Mouse (Mus musculus): Measurements from ENCODE around the gene Immp2l. TPM values are rescaled to one million over a fixed set of nuclear protein-coding genes. Genes with fewer than 3 reads are reported as not detected.

The Immp2l gene
- polyA plus RNA-seq, 1 experiment, result 9.6 TPM

GRCm38 (mm10) chr12:41109011-41109410, 85.1 kb downstream of the Immp2l start:
- Histone ChIP-seq H3K4me3 (no peak overlapping the region), H3K36me3 (ENCODE audit: control insufficient read depth, insufficient read depth) (no peaks in the 10 kb centered on the region), H3K27me3 (ENCODE audit: control insufficient read depth, insufficient read depth, insufficient read length) (no peaks in the 10 kb centered on the region), H3K79me2 (ENCODE audit: control insufficient read depth, insufficient read depth) (no peaks in the 10 kb centered on the region), H3ac (ENCODE audit: control insufficient read depth, insufficient read length) (no peak overlapping the region), H3K4me2 (ENCODE audit: low read depth) (no peak overlapping the region)
- TF ChIP-seq E2F4 (IDR thresholded peaks at IDR 0.05; ENCODE audit: insufficient read depth) (no peak), USF1 (IDR thresholded peaks at IDR 0.05; ENCODE audit: low read depth) (no peak), TCF12 (IDR thresholded peaks at IDR 0.05; ENCODE audit: insufficient read depth, poor library complexity, severe bottlenecking) (no peak), MAX (IDR thresholded peaks at IDR 0.05; ENCODE audit: low read depth) (no peak), CEBPB (IDR thresholded peaks at IDR 0.05; ENCODE audit: insufficient read depth, poor library complexity, severe bottlenecking) (no peak), POLR2AphosphoS2 (IDR thresholded peaks at IDR 0.05; ENCODE audit: insufficient read length, low read depth) (no peak), POLR2A (IDR thresholded peaks at IDR 0.05; ENCODE audit: insufficient read length, low read depth) (no peak), MYOD1 (IDR thresholded peaks at IDR 0.05; ENCODE audit: control insufficient read depth in 1 of 3, insufficient read length in 2 of 3, low read depth in 2 of 3) (no peak), REST (IDR thresholded peaks at IDR 0.05; ENCODE audit: insufficient read depth, insufficient read length) (no peak), SRF (IDR thresholded peaks at IDR 0.05; ENCODE audit: control insufficient read depth, insufficient read length, low read depth) (no peak), MYOG (IDR thresholded peaks at IDR 0.05; ENCODE audit: control insufficient read depth in 1 of 3, insufficient read depth in 1 of 3, insufficient read length in 2 of 3, low read depth in 2 of 3) (no peak), TCF3 (IDR thresholded peaks at IDR 0.05; ENCODE audit: insufficient read length, low read depth) (no peak)

GRCm38 (mm10) chr12:41111456-41111855, 87.6 kb downstream of the Immp2l start:
- H3K27me3 ChIP-seq (ENCODE audit: control insufficient read depth, insufficient read depth, insufficient read length), result no peaks in the 10 kb centered on the region
- H3ac ChIP-seq (ENCODE audit: control insufficient read depth, insufficient read length), result no peak overlapping the region
- H3K4me3 ChIP-seq, result no peak overlapping the region
- H3K36me3 ChIP-seq (ENCODE audit: control insufficient read depth, insufficient read depth), result no peaks in the 10 kb centered on the region
- no peaks in the 10 kb centered on the region for H3K79me2 ChIP-seq (ENCODE audit: control insufficient read depth, insufficient read depth)
- H3K4me2 ChIP-seq (ENCODE audit: low read depth), result no peak overlapping the region
- no peak for TF ChIP-seq MYOG (IDR thresholded peaks at IDR 0.05; ENCODE audit: control insufficient read depth in 1 of 3, insufficient read depth in 1 of 3, insufficient read length in 2 of 3, low read depth in 2 of 3)
- no peak for TF ChIP-seq POLR2A (IDR thresholded peaks at IDR 0.05; ENCODE audit: insufficient read length, low read depth)
- no peak for TF ChIP-seq POLR2AphosphoS2 (IDR thresholded peaks at IDR 0.05; ENCODE audit: insufficient read length, low read depth)
- TF ChIP-seq SRF (IDR thresholded peaks at IDR 0.05; ENCODE audit: control insufficient read depth, insufficient read length, low read depth), result no peak
- TF ChIP-seq TCF3 (IDR thresholded peaks at IDR 0.05; ENCODE audit: insufficient read length, low read depth), result no peak
- TF ChIP-seq E2F4 (IDR thresholded peaks at IDR 0.05; ENCODE audit: insufficient read depth), result no peak
- TF ChIP-seq TCF12 (IDR thresholded peaks at IDR 0.05; ENCODE audit: insufficient read depth, poor library complexity, severe bottlenecking), result no peak
- TF ChIP-seq USF1 (IDR thresholded peaks at IDR 0.05; ENCODE audit: low read depth), result no peak
- TF ChIP-seq MAX (IDR thresholded peaks at IDR 0.05; ENCODE audit: low read depth), result no peak
- no peak for TF ChIP-seq REST (IDR thresholded peaks at IDR 0.05; ENCODE audit: insufficient read depth, insufficient read length)
- no peak for TF ChIP-seq MYOD1 (IDR thresholded peaks at IDR 0.05; ENCODE audit: control insufficient read depth in 1 of 3, insufficient read length in 2 of 3, low read depth in 2 of 3)
- no peak for TF ChIP-seq CEBPB (IDR thresholded peaks at IDR 0.05; ENCODE audit: insufficient read depth, poor library complexity, severe bottlenecking)

- no peak overlapping the region for H3ac ChIP-seq (ENCODE audit: control insufficient read depth, insufficient read length)
- no peak overlapping the region for H3K4me3 ChIP-seq
- no peaks in the 10 kb centered on the region for H3K79me2 ChIP-seq (ENCODE audit: control insufficient read depth, insufficient read depth)
- H3K36me3 ChIP-seq (ENCODE audit: control insufficient read depth, insufficient read depth), result no peaks in the 10 kb centered on the region
- TF ChIP-seq MAX (IDR thresholded peaks at IDR 0.05; ENCODE audit: low read depth), result no peak
- TF ChIP-seq REST (IDR thresholded peaks at IDR 0.05; ENCODE audit: insufficient read depth, insufficient read length), result no peak
- no peak for TF ChIP-seq MYOG (IDR thresholded peaks at IDR 0.05; ENCODE audit: control insufficient read depth in 1 of 3, insufficient read depth in 1 of 3, insufficient read length in 2 of 3, low read depth in 2 of 3)
- TF ChIP-seq TCF3 (IDR thresholded peaks at IDR 0.05; ENCODE audit: insufficient read length, low read depth), result no peak
- no peak for TF ChIP-seq E2F4 (IDR thresholded peaks at IDR 0.05; ENCODE audit: insufficient read depth)
- TF ChIP-seq POLR2AphosphoS2 (IDR thresholded peaks at IDR 0.05; ENCODE audit: insufficient read length, low read depth), result no peak
- TF ChIP-seq MYOD1 (IDR thresholded peaks at IDR 0.05; ENCODE audit: control insufficient read depth in 1 of 3, insufficient read length in 2 of 3, low read depth in 2 of 3), result no peak
- no peak for TF ChIP-seq TCF12 (IDR thresholded peaks at IDR 0.05; ENCODE audit: insufficient read depth, poor library complexity, severe bottlenecking)
- TF ChIP-seq CEBPB (IDR thresholded peaks at IDR 0.05; ENCODE audit: insufficient read depth, poor library complexity, severe bottlenecking), result no peak
- TF ChIP-seq USF1 (IDR thresholded peaks at IDR 0.05; ENCODE audit: low read depth), result no peak
- no peak for TF ChIP-seq SRF (IDR thresholded peaks at IDR 0.05; ENCODE audit: control insufficient read depth, insufficient read length, low read depth)
- TF ChIP-seq POLR2A (IDR thresholded peaks at IDR 0.05; ENCODE audit: insufficient read length, low read depth), result no peak
- H3K27me3 ChIP-seq (ENCODE audit: control insufficient read depth, insufficient read depth, insufficient read length), result no peaks in the 10 kb centered on the region
- H3K4me2 ChIP-seq (ENCODE audit: low read depth), result no peak overlapping the region
Observed at GRCm38 (mm10) chr12:41112137-41112536, 88.2 kb downstream of the Immp2l start.

- no peaks in the 10 kb centered on the region for H3K36me3 ChIP-seq (ENCODE audit: control insufficient read depth, insufficient read depth)
- H3K4me2 ChIP-seq (ENCODE audit: low read depth), result no peak overlapping the region
- no peak for TF ChIP-seq SRF (IDR thresholded peaks at IDR 0.05; ENCODE audit: control insufficient read depth, insufficient read length, low read depth)
- TF ChIP-seq MYOD1 (IDR thresholded peaks at IDR 0.05; ENCODE audit: control insufficient read depth in 1 of 3, insufficient read length in 2 of 3, low read depth in 2 of 3), result no peak
- no peak for TF ChIP-seq MYOG (IDR thresholded peaks at IDR 0.05; ENCODE audit: control insufficient read depth in 1 of 3, insufficient read depth in 1 of 3, insufficient read length in 2 of 3, low read depth in 2 of 3)
- TF ChIP-seq REST (IDR thresholded peaks at IDR 0.05; ENCODE audit: insufficient read depth, insufficient read length), result no peak
- TF ChIP-seq TCF12 (IDR thresholded peaks at IDR 0.05; ENCODE audit: insufficient read depth, poor library complexity, severe bottlenecking), result no peak
- no peak for TF ChIP-seq E2F4 (IDR thresholded peaks at IDR 0.05; ENCODE audit: insufficient read depth)
- TF ChIP-seq MAX (IDR thresholded peaks at IDR 0.05; ENCODE audit: low read depth), result no peak
- no peak for TF ChIP-seq USF1 (IDR thresholded peaks at IDR 0.05; ENCODE audit: low read depth)
- TF ChIP-seq TCF3 (IDR thresholded peaks at IDR 0.05; ENCODE audit: insufficient read length, low read depth), result no peak
- TF ChIP-seq CEBPB (IDR thresholded peaks at IDR 0.05; ENCODE audit: insufficient read depth, poor library complexity, severe bottlenecking), result no peak
- TF ChIP-seq POLR2AphosphoS2 (IDR thresholded peaks at IDR 0.05; ENCODE audit: insufficient read length, low read depth), result no peak
- no peak for TF ChIP-seq POLR2A (IDR thresholded peaks at IDR 0.05; ENCODE audit: insufficient read length, low read depth)
- no peak overlapping the region for H3ac ChIP-seq (ENCODE audit: control insufficient read depth, insufficient read length)
- no peaks in the 10 kb centered on the region for H3K27me3 ChIP-seq (ENCODE audit: control insufficient read depth, insufficient read depth, insufficient read length)
- no peaks in the 10 kb centered on the region for H3K79me2 ChIP-seq (ENCODE audit: control insufficient read depth, insufficient read depth)
- H3K4me3 ChIP-seq, result no peak overlapping the region
Observed at GRCm38 (mm10) chr12:41118358-41118757, 94.5 kb downstream of the Immp2l start.

All from myocyte (in vitro differentiated cells).